Mouse (Mus musculus): ENCODE measurements at regions not wholly inside any gene's neighbourhood (a gene's known extent, or its start where the extent isn't known, plus 50 kb on each side); places are given as distances from the start of the nearest gene placed in this dataset.

DNA sequence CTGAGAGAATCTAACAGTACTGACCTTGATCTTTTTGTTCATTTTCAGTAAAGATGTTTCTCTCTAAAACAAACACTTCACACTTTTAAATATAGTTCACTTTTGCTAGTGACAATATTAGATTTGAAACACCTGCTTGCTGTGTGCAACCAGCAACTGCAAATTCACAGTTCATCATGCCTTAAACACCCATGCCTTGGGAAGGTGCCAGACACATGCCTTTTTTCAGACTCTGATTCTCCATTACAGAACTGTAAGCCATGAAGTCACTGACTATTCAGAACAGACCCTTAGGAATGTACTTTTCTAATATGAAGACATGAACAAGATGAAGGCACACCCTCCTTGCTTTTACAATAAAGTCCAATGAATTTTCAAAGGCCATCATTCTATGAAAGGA is 462.1 kb upstream of the Robo2 start:
- H3K9me3 ChIP-seq (replicated peaks) = no peaks in the 10 kb centered on the region
- no peak for ATAC-seq (ENCODE audit: extremely low read depth, insufficient number of reproducible peaks, low FRiP score, poor library complexity, severe bottlenecking)
- no peaks in the 10 kb centered on the region for H3K4me1 ChIP-seq (ENCODE audit: insufficient read depth, low read depth, low read length)
- H3K4me3 ChIP-seq (ENCODE audit: low read depth, low read length) = no peak overlapping the region
- no peaks in the 10 kb centered on the region for H3K36me3 ChIP-seq (replicated peaks)
- no peaks in the 10 kb centered on the region for H3K27me3 ChIP-seq (ENCODE audit: insufficient read depth, low read length)
- DNase-seq (ENCODE audit: low spot score) = no peak
- no peak for TF ChIP-seq GATA2 (IDR thresholded peaks at IDR 0.05; ENCODE audit: borderline replicate concordance, low read depth, low read length)
- TF ChIP-seq GATA1 (IDR thresholded peaks at IDR 0.05; ENCODE audit: borderline replicate concordance, low read length) = no peak
- TF ChIP-seq CTCF (IDR thresholded peaks at IDR 0.05; ENCODE audit: low read depth, low read length) = no peak
- no peak for TF ChIP-seq TAL1 (conservative IDR thresholded peaks at IDR 0.05; ENCODE audit: low read depth, low read length)
- no peak for TF ChIP-seq POLR2AphosphoS5 (IDR thresholded peaks at IDR 0.05; ENCODE audit: insufficient replicate concordance, low read depth, low read length)

DNA sequence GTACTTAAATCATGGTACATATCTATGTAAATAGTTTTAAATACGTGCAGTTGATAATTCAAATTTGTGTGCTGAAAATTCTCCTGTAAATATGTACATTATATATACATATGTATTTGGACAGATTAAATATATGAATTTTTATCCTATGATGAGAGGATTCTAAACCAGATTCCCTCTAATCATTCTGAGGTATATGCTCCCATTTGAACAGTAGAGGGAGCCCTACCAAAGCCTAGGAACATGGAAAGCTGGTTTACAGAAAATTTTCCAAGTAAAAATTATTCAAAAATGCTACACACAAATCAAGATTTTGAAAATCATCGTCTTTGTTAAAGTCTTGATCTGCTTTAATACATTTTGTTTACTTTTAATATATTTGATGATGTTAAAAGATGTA is 446.1 kb upstream of the Robo2 start:
- Histone ChIP-seq H3K36me3 (replicated peaks) (no peaks in the 10 kb centered on the region), H3K27me3 (ENCODE audit: insufficient read depth, low read length) (no peaks in the 10 kb centered on the region), H3K4me3 (ENCODE audit: low read depth, low read length) (no peak overlapping the region), H3K9me3 (replicated peaks) (no peaks in the 10 kb centered on the region), H3K4me1 (ENCODE audit: insufficient read depth, low read depth, low read length) (no peaks in the 10 kb centered on the region)
- DNase-seq (ENCODE audit: low spot score) = peak; percentile 2
- no peak for ATAC-seq (ENCODE audit: extremely low read depth, insufficient number of reproducible peaks, low FRiP score, poor library complexity, severe bottlenecking)
- TF ChIP-seq POLR2AphosphoS5 (IDR thresholded peaks at IDR 0.05; ENCODE audit: insufficient replicate concordance, low read depth, low read length) = no peak
- no peak for TF ChIP-seq TAL1 (conservative IDR thresholded peaks at IDR 0.05; ENCODE audit: low read depth, low read length)
- TF ChIP-seq CTCF (IDR thresholded peaks at IDR 0.05; ENCODE audit: low read depth, low read length) = no peak
- no peak for TF ChIP-seq GATA1 (IDR thresholded peaks at IDR 0.05; ENCODE audit: borderline replicate concordance, low read length)
- TF ChIP-seq GATA2 (IDR thresholded peaks at IDR 0.05; ENCODE audit: borderline replicate concordance, low read depth, low read length) = no peak

DNA sequence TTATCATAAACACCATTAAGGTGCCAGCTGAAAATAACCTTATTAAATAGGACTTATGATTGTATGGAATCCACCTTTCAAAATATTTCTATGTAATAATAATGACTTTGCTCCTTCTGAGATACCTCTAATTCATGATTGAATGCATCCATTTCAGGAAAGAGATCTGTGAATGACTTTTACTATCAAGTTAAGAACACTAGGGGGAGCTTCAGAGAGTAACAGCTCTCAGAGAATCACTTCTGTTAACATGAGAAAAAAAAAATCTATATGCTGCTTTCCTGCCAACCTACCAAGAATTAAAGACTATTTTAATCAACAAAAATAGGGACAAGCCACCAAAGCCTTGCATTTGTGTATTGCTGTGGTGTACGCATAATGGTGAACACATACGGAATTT is 428.4 kb upstream of the Robo2 start:
- no peak for DNase-seq (ENCODE audit: low spot score)
- no peak overlapping the region for H3K4me3 ChIP-seq (ENCODE audit: low read depth, low read length)
- no peaks in the 10 kb centered on the region for H3K9me3 ChIP-seq (replicated peaks)

DNA sequence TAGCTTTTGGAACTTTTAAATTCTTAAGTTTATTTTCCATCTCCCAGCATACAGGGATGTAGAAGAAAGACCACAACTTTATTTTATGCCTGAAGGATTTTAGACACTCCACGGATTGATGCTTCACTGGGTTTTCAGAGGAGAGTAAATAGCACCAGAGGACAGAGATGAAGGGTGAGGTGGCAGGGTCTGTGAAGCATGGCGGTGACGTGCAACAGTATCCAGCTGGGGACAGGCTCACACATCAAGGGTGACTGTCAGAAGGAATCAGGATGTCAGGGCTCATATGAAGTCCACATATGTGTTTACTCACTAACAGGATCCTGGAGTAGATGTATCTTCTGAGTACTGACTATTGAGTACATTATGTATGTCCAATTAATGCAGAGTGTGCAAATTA is 402.8 kb upstream of the Robo2 start:
- ATAC-seq (ENCODE audit: extremely low read depth, insufficient number of reproducible peaks, low FRiP score, poor library complexity, severe bottlenecking) (no peak), DNase-seq (ENCODE audit: low spot score) (no peak)
- no peaks in the 10 kb centered on the region for H3K9me3 ChIP-seq (replicated peaks)
- no peaks in the 10 kb centered on the region for H3K27me3 ChIP-seq (ENCODE audit: insufficient read depth, low read length)
- no peak overlapping the region for H3K4me3 ChIP-seq (ENCODE audit: low read depth, low read length)
- no peaks in the 10 kb centered on the region for H3K4me1 ChIP-seq (ENCODE audit: insufficient read depth, low read depth, low read length)
- TF ChIP-seq GATA1 (IDR thresholded peaks at IDR 0.05; ENCODE audit: borderline replicate concordance, low read length) = no peak
- no peak for TF ChIP-seq GATA2 (IDR thresholded peaks at IDR 0.05; ENCODE audit: borderline replicate concordance, low read depth, low read length)
- TF ChIP-seq TAL1 (conservative IDR thresholded peaks at IDR 0.05; ENCODE audit: low read depth, low read length) = no peak
- no peak for TF ChIP-seq CTCF (IDR thresholded peaks at IDR 0.05; ENCODE audit: low read depth, low read length)
- TF ChIP-seq POLR2AphosphoS5 (IDR thresholded peaks at IDR 0.05; ENCODE audit: insufficient replicate concordance, low read depth, low read length) = no peak
- no peaks in the 10 kb centered on the region for H3K36me3 ChIP-seq (replicated peaks)

More for the DNA sequence above, 428.4 kb upstream of the Robo2 start:
- TF ChIP-seq TAL1 (conservative IDR thresholded peaks at IDR 0.05; ENCODE audit: low read depth, low read length) (no peak), GATA2 (IDR thresholded peaks at IDR 0.05; ENCODE audit: borderline replicate concordance, low read depth, low read length) (no peak), GATA1 (IDR thresholded peaks at IDR 0.05; ENCODE audit: borderline replicate concordance, low read length) (no peak), CTCF (IDR thresholded peaks at IDR 0.05; ENCODE audit: low read depth, low read length) (no peak), POLR2AphosphoS5 (IDR thresholded peaks at IDR 0.05; ENCODE audit: insufficient replicate concordance, low read depth, low read length) (no peak)
- Histone ChIP-seq H3K36me3 (replicated peaks) (no peaks in the 10 kb centered on the region), H3K4me1 (ENCODE audit: insufficient read depth, low read depth, low read length) (no peaks in the 10 kb centered on the region), H3K27me3 (ENCODE audit: insufficient read depth, low read length) (no peaks in the 10 kb centered on the region)
- no peak; the same call in 1 of the 2 replicates for ATAC-seq (ENCODE audit: extremely low read depth, insufficient number of reproducible peaks, low FRiP score, poor library complexity, severe bottlenecking)

DNA sequence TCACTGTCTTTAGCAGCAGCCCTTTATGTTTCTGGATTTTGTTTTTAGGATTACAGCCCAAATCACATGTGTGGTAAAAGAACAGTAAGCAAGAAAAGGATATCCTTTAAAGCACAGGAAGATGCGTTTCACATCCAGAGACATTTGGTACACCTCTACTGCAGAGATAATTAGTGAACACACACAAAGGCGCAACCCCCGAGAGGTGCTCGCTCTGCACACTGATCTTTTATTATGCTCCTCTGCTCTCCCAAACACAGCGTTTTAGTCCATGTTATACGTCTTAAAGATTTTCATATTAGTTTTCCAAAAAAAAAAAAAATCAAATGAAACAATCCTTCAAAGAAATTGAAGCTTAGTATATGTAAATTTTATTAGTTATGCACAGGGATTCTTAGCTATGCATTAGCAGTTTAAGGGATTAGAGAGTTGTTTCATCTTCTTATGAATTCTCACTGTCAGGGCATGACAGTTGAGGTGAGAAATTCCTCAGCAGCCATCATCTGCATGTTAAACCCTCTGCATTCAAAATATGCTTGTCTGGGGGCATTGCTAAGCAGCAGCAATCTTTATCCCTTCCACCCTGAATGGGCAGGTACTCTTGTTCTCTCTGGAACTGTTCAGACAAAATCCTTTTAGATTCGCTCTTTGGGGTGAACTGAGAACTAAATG is 397.7 kb upstream of the Robo2 start:
- no peaks in the 10 kb centered on the region for H3K4me1 ChIP-seq (ENCODE audit: insufficient read depth, low read depth, low read length)
- H3K27me3 ChIP-seq (ENCODE audit: insufficient read depth, low read length) = no peaks in the 10 kb centered on the region
- DNase-seq (ENCODE audit: low spot score) (no peak), ATAC-seq (ENCODE audit: extremely low read depth, insufficient number of reproducible peaks, low FRiP score, poor library complexity, severe bottlenecking) (no peak)
- H3K9me3 ChIP-seq (replicated peaks) = no peaks in the 10 kb centered on the region
- no peak overlapping the region for H3K4me3 ChIP-seq (ENCODE audit: low read depth, low read length)
- TF ChIP-seq CTCF (IDR thresholded peaks at IDR 0.05; ENCODE audit: low read depth, low read length) (no peak), TAL1 (conservative IDR thresholded peaks at IDR 0.05; ENCODE audit: low read depth, low read length) (no peak), POLR2AphosphoS5 (IDR thresholded peaks at IDR 0.05; ENCODE audit: insufficient replicate concordance, low read depth, low read length) (no peak), GATA1 (IDR thresholded peaks at IDR 0.05; ENCODE audit: borderline replicate concordance, low read length) (no peak), GATA2 (IDR thresholded peaks at IDR 0.05; ENCODE audit: borderline replicate concordance, low read depth, low read length) (no peak)
- H3K36me3 ChIP-seq (replicated peaks) = no peaks in the 10 kb centered on the region

DNA sequence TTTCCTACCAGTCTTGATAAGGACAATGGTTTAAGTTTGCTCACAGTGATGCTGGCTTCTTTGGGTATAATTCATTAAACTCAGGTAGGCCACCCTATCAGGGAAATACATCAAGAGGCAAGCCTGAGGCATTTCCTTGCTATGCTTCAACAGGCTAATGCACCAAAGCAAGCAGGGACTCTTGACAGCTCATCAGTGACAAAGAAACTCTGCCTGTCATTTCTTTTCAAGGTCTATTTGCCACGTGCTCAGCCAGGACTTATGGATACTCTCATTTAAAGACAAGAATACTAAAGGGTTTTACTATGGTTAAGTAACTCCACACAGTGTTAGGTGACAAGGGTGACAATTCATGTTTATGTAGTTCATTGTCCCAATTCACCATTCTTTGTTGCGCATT is 395.1 kb upstream of the Robo2 start:
- DNase-seq (ENCODE audit: low spot score) (no peak), ATAC-seq (ENCODE audit: extremely low read depth, insufficient number of reproducible peaks, low FRiP score, poor library complexity, severe bottlenecking) (no peak)
- Histone ChIP-seq H3K4me3 (ENCODE audit: low read depth, low read length) (no peak overlapping the region), H3K9me3 (replicated peaks) (no peaks in the 10 kb centered on the region), H3K4me1 (ENCODE audit: insufficient read depth, low read depth, low read length) (no peaks in the 10 kb centered on the region), H3K27me3 (ENCODE audit: insufficient read depth, low read length) (no peaks in the 10 kb centered on the region), H3K36me3 (replicated peaks) (no peaks in the 10 kb centered on the region)
- TF ChIP-seq POLR2AphosphoS5 (IDR thresholded peaks at IDR 0.05; ENCODE audit: insufficient replicate concordance, low read depth, low read length) (no peak), CTCF (IDR thresholded peaks at IDR 0.05; ENCODE audit: low read depth, low read length) (no peak), GATA1 (IDR thresholded peaks at IDR 0.05; ENCODE audit: borderline replicate concordance, low read length) (no peak), GATA2 (IDR thresholded peaks at IDR 0.05; ENCODE audit: borderline replicate concordance, low read depth, low read length) (no peak), TAL1 (conservative IDR thresholded peaks at IDR 0.05; ENCODE audit: low read depth, low read length) (no peak)
